Mouse (Mus musculus) c-Kit-positive CD71-positive TER-119-negative erythroid progenitor cells, embryonic 14.5 days (primary cell): ENCODE measurements around the gene Ppp1r1c.
A peak's percentile ranks its signal among the peaks of the same experiment; 100 is the strongest.
"Not testable (repeated sequence)": the region's sequence is repeated elsewhere in the genome, so short reads cannot be mapped to it uniquely, and the experiment has no call there.

Experiments used
- DNase-seq: peaks from one replicate; pipeline ENCODE4 v3.0.0-alpha.2; 2013; ENCODE audit warnings: low read depth

The Ppp1r1c gene

DNA sequence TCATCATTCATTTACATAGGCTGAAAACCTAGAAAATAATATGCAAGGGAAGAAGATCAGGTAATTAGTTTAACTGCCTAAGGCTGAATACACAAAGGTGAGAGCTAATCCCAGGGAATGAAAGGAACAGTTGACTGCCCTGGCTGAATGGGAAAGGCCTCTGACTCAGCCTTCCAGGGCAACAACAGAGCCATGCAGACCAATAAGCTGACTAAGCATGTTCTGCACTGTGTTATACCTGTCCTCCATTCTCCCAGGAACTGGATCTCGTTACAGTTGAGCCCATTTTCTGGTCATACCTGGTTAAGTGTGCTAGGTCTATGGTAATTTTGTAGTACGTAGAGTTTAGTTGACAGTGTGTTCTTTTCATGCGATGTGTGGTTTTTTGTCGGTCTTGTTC lies 36.6 kb downstream of the Ppp1r1c start:
- no peak for DNase-seq

DNA sequence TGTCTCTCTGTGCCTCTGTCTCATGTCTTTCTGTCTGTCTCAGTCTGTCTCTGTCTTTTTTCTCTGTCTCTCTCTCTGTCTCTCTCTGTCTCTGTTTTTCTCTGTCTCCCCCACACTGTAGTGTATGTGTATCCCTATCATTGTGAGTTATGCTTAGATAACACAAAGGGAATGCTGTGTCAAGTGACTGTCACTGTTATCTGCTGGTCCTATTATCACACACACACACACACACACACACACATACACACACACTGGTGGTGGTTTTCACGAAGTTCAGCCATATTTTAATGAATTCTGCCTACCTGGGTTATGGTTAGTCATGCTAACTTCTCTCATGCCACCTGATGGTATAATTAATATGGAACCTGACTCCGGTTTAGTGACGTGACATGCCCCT lies 44.1 kb downstream of the Ppp1r1c start:
- no peak for DNase-seq

DNA sequence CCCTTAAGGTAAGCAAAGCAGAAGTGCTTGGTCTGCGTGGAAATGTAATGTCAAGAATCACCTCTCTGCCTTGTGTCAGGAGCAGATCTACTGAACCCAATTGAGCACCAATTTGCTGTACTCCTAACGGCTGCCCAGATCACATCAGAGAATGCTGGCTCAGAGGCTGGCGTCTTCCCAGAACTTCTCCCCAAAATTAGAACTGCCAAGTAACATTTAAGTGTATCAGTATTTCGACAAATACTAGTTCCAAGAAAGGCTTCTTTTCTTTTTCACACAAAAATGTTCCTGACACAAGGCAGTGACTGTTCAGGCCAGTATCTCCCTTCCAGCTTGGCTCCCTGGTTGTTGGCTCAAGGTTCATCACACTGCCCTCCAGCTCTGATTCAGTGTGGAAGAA lies 52.4 kb downstream of the Ppp1r1c start:
- DNase-seq, result no peak

DNA sequence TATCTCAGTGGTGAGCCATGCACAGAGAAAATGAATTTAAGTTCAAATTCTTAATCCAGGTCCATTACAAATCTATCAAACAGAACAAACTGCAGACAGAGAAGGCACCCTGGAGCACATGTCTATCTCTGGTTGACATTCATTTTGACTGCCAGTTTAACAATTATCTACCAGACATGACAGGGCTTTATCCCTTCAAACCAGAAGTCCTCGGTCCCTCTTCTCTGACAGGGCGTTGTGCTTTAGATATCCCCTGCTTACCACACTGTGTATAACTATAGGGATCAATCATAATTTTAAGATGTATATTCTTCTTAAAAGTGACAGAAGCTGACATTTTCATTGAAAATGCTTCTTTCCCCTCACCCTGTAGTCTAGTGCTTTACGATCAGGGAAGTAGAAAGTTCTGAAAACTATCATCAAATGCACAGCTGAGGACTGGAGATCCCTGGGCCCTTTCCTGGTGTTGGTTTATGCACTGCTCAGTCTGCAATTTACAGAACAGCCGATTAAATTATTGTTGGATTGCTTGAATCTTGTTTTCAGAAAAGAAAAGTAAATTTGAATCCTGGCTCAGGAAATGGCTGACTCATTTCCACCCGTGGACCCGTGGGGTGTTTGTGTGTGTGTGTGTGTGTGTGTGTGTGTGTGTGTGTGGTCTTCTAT lies 55.3 kb downstream of the Ppp1r1c start:
- peak; percentile 40 for DNase-seq

DNA sequence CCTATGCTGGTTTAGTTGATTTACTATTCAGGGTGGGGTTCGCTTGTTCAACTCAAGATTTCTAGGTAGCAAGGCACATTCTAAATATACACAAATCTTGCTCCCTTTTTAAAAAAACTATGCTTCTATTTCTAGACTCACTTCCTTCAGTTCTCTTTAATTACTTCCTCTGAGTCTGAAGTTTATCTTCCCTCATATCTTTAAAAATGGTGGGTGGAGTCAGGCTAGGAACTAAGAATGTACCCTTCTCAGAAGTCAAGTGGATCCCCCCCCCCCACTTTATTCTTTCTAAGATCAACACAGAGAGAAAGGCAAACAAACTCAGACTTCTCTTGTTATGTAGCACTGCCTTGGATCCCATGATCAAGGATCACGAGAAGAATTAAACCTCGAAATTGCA lies 57.5 kb downstream of the Ppp1r1c start:
- no peak for DNase-seq

DNA sequence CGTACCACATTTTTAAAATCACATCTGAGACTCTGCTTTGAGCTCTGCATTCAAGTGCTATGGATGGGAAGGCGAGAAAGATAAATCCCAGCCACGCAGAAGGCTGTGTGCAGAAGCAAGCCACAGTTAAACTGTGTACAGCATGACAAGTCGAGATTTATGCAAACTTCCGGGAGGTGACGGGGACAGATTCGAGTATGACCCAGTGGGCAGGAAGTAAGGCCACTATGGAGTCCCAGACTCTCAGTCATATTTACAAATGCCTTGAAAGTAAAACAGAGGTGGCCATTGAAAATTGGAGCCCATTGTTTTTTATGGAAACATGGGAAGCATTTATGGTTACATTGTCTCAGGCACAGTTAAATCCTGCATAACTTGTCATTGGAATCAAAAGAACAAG lies 58.1 kb downstream of the Ppp1r1c start:
- DNase-seq, result no peak

DNA sequence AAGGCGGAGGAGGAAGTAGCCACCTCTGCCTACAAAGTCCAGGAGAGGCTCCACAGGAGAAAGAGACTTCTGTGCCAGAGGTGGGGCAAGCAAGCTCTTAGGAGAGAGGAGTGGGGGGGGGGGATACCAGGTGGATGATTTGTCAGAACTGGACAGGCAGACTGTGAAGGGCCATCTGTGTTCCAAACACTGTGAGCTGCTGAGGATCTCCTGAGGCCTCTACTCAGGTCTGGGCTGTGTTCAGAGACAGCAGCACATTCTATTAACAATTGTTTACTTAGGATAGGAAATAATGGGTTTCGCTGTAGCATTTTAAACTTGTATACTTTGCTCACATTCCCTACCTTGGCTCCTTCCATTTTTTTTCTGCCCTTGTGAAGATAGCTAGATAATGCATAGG lies 61.0 kb downstream of the Ppp1r1c start:
- no peak for DNase-seq

DNA sequence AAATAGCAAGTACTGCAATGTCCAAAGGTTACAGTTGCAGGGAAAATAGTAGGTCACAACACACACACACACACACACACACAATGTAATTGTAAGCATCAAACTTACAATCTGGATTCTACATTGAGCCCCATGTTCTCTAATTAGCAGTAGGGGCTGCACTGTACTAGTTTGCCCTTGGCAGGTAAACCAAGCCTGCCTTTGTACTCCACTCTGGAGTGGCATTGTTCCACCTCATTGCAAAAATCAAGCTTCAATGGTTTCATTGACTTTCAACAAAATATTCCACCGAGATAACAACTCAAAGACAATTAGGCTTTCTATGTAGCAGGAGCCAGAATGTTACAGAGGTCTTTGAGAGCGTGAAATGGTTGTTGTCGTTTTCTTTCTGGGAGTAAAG lies 62.7 kb downstream of the Ppp1r1c start:
- DNase-seq, result no peak

DNA sequence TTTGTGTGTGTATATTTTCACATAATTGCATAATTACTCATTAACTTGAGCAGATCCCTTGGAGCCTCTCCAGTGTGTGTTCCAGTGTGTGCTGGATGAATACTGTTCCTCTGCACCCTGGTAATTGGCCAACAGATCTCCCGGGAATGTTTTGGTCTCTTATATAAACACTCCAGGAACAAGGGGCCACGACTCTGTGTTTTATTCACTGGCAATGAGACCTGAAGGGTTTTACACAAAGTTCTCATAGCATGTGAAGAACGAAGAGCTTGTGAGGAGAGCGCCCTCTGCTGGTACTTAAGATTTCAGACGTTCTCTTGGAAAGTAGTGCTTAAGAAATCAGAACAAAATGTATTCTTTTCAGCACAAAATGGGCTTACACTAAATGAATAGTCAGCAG lies 66.8 kb downstream of the Ppp1r1c start:
- peak; percentile 60 for DNase-seq

DNA sequence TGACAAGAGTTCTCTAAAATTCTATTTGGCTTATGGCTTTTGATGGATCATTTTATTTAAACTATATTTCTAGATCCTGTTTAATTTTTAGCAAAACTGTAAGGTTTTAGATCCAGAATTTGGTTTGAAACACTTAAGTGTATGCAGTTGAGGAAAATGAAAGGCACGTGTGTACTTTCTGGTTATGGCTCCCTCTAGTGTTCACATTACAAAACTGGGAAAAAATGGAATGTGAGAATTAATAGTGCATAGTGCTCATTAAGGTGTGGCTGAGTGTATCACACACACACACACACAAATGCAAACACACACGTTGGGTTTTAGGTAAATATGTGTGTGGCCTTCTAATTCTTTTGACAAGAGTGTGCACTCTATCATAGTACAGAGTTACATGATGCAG lies 70.2 kb downstream of the Ppp1r1c start:
- no peak for DNase-seq

DNA sequence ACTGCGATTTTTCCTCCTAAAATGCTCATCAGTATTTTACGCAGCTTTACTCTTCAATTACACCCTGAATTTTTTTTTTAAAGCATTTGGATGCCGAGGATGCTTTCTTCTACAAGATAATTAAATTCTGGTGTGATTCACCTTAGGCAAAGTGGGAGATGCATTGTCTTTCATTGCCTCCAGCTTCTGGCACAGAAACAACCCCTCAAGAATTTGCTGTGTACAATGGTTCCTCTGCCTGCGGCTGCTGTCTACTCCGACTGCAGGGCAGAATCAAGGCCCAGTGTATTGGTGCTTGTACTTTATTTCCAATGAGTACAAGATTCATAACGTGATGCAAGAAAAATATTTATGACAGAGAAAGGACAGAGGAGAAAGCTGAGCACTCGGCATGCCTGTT lies 73.2 kb downstream of the Ppp1r1c start:
- DNase-seq, result no peak

DNA sequence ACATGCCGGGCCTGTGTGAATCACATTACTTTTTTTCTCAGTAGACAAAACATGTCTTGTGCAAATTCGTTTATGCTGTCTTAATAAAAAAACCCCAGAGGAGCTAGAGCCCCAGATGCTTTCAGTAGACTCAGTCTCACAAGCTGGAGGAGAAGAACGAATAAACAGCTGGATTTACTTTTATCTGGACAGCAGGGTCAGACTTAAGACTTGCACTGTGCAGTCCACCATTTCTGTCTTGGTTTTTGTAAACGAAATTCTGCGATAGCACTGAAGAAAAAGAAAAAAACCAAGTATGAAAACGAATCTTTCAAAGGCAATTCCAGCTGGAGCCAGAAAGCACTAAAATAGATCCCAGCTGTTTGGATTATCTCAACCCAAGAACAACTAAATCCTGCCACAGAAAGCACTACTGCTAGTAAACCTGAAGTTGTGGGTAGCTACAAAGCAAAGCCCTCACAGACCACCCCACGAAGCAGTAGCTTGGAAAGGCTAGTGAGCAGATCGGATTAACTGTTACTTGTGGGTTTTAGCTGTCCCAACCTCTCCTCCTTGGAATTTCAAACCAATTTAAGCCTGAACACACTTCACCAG lies 78.1 kb downstream of the Ppp1r1c start:
- DNase-seq, result no peak

DNA sequence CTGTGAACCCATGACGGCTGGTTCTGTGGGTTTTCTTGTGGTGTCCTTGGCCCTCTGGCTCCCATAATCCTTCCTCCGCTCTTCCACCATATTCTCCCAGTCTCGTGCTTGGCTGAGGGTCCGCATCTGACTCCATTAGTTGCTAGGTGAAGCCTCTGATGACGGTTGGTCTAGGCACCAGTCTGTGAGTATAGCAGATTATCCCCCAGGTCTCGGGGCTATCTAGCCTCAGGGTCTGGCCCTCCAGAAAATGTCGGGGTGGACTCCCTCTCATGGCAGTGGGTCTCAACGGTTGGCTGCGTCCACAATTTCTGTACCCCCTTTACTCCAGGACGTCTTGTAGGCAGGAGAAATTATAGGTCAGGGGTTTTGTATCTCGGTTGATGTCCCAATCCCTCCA lies 78.9 kb downstream of the Ppp1r1c start:
- no peak for DNase-seq

DNA sequence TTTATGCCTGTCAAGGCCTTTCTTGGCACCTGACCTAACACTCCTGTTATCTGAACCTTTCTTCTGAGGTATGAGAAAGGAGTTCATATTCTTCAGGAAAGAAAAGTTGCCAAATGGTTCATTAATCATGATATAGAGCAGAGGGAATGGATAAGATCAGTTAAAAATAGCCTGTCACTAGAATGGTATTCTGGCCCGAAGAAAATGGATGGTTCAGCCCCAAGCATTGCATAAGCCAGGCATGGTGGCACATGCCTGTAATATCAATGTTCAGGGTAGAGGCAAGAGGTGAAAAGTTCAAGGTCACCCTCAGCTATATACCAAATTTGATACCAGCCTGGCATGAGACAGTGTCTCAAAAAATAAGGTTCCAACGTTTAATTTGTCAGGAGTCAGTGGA lies 85.6 kb downstream of the Ppp1r1c start:
- no peak for DNase-seq

DNA sequence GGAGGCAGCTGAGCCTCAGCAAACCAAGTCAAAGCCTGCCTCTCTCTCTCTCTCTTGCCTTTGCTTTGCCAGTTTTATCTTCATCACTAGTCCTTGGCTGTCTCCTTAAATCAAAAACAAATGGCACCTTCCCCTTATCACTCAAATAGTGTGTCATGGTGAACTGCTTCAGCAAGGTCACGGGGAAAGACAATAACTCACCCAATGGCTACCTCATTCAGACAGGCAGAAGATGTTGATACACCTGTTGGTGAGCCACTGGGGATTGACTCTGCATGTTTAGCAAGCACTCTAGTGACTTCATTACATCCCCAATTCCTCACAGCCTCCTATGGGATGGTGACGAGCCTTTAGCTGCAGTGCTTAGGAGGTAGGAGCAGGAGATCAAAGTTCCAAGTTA lies 89.9 kb downstream of the Ppp1r1c start:
- DNase-seq, result no peak

DNA sequence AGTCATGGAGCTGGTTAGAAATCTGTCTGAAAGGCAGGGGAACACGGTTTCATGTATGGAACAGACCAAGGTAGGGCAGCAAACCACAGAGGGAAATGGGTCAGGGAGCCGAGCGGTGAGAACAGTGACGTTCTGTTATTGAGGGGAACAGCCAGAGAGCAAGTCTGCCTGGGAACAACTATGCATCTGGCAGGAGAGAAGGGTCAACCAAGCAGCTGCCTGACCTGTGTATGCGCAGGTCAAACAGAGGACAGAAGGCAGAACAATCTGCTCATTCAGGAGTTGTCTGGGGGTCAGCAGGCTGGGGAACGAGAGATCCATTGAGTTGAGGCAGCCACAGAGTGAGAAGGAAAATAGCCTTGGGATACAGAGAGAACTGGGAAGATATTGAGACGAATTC lies 91.0 kb downstream of the Ppp1r1c start:
- DNase-seq, result no peak

DNA sequence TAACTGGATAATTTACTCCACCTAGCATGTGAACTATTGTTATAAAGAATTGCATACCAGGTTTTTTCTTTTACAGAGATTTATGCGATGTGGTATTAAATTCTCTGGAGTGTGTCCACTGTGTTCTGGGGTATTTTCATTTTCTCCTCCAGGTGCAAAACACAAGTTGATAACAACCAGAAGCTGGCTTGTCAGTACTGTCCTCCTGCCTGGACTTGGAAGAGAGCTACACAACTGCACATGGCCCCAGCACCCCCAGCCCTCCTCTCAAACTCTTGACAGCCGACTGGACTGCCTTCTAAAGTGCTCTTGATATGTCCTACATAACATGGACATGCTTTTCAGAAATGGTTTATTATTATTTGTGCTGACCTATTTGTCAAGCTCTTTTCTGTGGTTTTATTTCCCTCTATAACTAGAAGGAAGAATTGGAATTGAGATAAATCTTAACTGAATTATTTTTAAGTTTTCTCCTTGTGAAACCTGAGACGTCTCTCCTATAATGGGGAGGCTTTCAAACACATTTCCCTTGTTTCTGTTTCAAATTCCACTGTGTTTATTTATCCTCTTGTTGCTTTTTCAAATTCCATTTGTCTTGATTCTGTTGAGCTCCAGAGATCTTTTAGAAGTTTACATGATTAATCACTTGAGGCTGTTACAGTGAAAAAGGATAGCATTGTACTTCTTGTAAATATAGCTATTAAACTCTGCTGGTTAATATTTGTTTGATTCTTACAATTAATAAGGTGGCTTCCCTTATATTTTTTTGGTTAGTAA lies 108.3 kb downstream of the Ppp1r1c start:
- DNase-seq, result no peak

DNA sequence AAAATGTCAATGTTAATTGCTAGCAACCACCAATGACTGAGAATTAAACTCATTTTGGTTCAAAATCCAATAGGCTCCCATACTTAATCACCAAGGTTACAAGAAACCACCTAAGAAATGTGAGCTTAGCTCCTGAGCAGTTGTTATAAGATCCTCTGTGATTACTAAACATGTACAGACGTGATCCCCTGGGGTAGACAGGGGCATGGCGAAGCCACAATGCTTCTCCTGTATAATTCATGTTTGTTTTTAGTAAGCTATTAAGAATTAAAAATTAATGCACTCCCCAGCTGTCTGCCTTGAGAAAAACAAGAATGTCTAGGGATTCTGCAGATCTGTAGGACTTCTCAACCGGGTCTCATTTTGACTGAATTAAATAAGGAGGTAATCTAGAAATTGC lies 112.0 kb downstream of the Ppp1r1c start:
- DNase-seq, result no peak

DNA sequence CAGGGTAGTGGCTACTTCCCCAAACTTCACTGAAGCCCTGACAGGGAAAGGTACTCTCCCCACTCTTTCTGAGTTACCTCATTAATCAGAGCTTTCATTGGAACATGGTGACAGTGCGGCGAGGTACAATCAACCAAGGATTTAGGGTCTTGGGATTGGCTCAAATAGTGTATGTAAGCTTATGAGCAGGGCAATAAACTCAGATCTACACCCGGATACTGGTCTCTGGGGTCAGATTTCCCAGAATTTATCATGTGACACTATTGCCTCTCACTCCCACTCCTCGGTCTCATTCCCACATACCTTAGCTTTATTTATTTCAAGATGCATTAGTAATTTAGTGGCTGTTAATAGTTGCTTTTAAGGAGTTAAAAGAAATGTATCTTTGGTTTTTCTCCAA lies 118.3 kb downstream of the Ppp1r1c start:
- no peak for DNase-seq

DNA sequence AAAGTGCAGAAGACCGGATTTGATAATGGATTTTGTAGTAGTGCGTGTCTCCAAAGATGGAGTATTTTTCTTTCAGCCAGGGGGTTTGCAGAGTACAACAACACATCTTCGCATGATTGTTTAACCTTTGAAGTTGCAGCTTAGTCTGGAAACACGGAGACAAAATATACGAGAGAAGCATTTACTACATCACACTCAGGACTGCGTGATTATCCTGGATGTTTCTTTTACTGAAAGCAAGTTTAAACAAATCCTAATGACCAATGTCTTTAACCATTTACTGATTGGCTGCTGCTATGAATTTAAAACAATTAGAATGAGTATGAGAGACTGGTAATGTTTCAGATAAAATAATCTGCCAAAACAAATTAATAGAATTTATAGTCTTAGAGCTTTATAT lies 131.5 kb downstream of the Ppp1r1c start:
- DNase-seq, result no peak

DNA sequence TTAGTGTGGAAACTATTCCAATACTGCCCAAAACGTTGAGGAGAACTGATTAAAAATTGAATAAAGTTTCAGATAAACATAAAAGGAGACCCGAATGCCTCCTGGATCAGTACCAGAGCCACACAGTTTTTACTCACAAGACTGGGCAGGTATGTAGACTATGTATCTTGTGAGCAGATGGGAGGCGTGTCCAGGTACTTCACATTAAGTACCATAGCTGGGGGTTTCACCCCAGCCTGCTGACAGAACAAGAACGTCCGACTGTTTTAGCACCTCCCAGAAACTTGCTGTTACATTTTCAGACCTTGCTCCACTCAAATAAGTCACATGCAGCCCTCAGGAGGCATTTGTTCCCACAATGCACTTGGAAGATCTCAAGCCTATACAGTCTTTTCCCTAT lies 131.9 kb downstream of the Ppp1r1c start:
- no peak for DNase-seq

DNA sequence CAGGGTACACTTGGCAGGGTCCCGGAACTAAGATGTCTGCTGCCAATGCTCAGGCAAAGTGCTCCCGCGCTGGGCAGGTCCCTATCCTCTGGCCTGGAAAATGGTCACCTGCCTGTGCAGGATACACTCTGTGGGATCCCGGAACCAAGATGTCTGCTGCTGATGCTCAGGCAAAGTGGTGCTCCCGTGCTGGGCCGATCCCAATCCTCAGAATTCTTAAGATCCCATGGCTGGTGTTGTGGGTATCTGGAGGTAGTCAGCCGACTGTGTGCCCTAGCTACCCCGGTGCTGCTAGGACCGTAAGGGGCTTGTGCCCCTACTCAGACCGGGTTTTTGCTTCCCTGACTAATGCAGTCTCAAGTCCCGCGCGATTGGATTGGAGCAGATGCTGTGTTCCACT lies 139.8 kb downstream of the Ppp1r1c start:
- DNase-seq, result not testable (repeated sequence)

DNA sequence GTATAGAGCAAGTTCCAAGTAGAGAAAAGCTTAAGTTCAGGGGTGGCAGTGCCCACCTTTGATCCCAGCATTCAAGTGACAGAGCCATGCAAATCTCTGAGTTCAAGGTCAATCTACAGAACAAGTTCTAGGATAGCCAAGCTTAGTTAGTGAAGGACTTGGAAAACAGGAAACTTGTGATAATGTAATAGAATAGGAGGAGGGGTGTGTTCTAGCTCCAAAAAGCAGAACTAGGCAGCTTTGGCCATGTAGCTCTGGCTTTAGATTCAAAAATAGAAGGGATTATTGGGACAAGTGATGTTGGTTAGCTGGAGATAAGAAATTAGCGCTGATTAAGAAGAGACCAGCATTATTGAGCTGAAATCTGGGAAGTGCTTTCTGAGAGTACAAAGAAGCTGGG lies 149.3 kb downstream of the Ppp1r1c start:
- no peak for DNase-seq
